Mouse (Mus musculus) cerebellum, adult 18-20 months (tissue): ENCODE measurements around the gene Mup20.
"Not testable (repeated sequence)": the region's sequence is repeated elsewhere in the genome, so short reads cannot be mapped to it uniquely, and the experiment has no call there.

Source experiments
- DNase-seq, 2 experiments: peaks; one replicate each; pipeline ENCODE4 v3.0.0; 2021

The Mup20 gene

DNA sequence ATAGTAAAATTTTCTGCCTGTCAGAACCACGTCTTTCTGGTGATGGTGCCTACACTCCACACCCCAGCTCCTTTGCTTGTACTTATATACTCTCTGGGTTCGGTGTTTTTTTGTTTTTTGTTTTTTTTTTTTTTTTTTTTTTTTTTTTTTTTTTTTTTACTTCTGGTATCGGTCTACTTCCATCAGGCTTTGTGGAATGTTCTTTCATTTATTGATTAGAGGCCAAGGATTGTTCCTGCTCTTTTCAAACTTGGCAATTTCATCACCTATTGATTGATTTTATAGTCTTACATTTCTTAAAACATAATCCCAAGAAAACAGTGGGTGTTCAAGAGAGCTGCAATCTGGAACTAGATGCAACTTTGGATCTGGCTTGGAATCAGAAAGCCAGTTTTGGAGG lies at the start of gene Mup20:
Gene Mup20, minus strand, starts transcription at position 101 of the 400 bp plus-strand sequence.
- DNase-seq: not testable (repeated sequence)

DNA sequence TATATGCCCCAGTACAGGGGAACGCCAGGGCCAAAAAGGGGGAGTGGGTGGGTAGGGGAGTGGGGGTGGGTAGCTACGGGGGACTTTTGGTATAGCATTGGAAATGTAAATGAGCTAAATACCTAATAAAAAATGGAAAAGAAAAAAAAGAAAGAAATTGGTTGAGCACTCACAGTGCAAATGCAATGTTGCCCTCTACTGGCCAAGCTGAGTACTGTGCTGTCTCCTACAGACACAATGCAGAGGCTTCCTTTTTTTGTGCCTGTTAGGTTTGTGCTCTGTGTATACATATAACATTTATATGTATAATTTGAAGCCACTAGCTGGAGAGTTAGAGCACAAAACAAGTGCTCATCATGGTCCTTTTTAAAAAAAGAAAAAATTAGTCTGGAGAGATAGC lies 49.4 kb upstream of the Mup20 start:
- DNase-seq: peak; percentile 3 to 5

DNA sequence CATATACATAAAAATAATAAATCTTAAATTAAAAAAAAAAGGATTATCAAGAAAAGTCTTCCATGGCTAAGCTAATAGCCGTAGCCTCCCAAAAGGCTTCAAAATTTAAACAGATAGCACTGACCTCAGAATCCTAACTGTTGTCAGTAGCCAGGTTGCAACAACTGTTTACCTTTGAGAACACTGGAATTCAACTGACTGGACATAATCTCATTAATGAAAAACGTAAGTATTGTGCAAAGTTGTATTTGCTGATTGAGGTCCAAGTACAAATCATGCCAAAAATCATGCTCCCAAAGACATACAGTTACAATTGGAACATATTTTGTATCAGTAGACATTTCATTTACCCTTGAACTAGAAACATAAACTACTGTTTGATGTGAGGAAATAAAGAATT lies 34.0 kb upstream of the Mup20 start:
- DNase-seq: no peak

DNA sequence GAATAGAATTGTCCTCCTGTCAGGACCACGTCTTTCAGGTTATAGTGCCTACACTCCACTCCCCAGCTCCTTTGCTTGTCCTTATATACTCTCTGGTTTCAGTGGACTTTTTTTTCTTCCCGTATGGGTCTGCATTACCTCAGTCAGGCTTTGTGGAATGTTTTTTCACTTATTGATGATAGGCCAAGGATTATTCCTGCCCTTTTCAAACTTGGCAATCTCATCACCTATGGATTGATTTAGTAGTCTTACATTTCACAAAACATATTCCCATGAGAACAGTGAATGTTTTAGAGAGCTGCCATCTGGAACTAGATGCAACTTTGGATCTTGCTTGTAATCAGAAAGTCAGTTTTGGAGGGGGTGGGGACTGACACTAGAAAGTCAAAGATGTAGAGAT lies 33.3 kb upstream of the Mup20 start, which contains the start of gene Mup3:
Gene Mup3, minus strand, starts transcription at position 102 of the 400 bp plus-strand sequence.
- no peak for DNase-seq

DNA sequence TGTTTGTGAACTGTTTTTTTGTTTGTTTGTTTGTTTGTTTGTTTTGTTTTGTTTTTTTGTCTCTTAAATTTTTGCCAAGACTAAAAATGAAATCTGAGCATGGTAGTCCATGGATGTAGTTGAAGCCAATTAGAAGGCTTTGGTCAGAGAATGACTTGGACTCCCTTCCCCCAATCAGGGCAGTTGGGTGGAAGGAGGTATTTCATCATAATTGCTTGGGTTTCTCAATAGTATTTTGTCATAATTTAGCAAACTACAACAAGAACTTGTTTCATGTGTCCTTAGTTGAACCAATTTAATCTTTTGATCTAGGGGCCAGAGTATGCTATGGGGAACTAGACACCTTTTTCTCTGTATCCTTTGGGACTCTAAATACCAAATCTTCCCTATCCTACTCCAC lies 28.8 kb upstream of the Mup20 start:
- no peak for DNase-seq

DNA sequence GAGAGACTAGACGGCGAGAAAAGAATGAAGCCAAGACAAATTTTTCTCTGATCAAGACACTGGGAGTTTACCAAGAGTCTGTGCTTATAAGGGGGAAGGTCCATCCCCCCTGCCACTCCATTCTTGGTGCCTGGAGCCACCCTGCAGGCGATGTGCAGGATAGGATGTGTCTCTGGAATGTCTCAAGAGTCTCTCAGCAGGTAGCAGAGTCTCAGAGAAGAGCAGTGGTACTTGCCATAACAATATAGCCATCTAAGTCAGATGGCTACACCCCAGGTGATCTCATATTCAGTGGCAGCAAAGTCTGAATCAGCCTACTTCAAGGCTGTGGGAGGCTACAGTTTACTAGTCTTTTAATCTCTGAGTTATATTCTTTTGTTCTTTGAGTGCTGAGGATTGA lies 21.2 kb upstream of the Mup20 start:
- no peak for DNase-seq

DNA sequence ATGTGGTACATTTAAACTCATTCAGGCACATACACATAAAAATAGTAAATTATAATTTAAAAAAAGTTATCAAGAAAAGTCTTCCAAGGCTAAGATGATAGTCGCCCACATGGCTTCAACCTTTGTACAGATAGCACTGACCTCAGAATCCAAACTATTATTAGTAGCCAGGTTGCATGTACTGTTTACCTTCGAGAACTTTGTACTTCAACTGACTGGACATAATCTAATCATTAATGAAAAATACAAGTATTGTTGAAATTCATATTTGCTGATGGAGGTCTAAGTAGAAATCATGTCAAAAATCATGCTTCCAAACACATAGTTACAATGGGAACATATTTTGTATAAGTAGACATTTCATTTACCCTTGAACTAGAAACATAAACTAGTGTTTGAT lies 822 bp upstream of the Mup20 start:
- not testable (repeated sequence) for DNase-seq

DNA sequence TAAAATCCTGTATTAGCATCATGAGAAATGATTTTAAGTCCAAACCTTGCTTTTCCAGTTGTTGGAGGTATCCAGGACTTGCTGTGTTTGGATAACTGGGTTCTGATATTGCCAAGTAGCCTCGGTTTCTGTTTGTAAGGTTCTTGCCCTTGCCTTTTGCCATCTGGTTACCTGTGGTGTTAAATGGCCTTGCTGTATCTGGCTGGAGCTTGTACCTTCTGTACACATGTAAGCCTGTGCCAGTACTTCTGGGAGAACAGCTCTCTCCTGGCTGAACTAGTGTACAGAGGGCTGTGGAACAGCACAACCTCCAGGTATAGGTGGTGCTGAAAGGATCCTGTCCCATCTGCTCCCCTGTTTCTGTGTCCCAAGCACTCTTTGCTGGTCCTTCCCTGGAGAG lies 27.7 kb downstream of the Mup20 start:
- no peak for DNase-seq

DNA sequence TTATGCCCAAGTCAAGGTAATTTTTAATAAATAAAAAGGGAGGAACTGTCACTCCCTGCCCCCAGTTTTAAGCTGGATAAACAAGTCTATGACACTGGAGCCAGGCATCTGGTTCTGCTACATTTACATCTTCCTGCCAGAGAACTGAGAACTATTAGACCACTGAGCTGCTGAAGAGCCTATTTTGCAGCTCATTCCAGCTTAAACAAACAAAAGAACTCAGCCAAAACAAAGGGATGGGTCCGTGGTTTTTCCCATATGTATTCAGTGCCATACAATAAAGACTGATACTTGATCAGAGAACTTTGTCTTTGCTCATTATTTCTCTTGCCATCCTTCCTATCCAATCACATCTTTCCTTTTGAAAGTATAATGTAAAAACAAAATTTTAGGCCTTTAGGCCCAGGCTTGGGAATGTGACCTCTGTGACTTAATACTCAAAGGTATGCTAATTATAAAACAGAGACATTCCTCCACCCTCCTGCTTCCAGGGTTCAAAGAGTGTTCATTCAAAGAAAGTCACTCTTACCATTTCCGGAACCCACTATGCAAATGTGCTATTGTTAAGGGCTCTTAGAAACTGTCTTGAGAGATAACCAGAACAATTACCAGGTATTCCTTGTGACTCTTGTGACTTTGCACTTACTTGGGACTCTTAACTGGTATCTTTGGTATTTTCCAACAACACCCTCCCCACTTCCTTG lies 29.6 kb downstream of the Mup20 start:
- DNase-seq: no peak

DNA sequence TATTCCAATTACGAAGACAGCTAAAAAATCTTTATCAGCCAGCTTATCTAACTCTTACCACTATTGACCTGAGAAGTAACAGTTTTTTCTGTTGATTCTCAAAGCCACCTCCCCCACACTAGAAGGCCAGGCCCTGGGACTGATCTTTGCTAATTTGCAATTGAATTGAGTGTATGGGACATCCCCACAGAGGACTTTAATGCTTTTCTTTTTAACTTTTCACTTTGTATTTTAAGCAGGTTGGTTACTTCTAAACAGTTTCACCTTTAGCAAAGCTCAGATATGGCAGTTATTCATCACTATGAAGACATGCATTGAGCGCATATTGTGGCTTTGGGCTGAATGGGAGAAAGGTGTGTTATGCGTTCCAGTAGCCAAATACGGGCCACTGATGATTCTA lies 30.3 kb downstream of the Mup20 start:
- no peak for DNase-seq

DNA sequence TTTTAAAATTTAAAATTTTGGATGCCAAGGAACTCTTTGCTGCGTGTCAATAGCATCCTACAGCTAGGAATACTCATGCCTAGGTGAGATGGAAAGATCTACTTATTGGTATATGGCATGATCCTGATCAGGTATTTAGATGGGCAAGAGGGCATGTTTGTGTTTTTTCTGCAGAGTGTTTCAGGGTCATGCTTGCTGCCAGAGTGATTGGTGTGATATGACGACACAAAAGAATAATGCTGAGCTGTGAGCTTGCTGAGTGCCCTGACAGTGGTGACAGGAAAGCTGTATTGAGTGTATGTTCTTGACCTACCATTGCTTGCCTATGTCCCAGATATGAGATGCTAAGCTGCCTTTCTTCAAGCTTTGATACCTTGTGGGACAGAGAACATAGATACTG lies 30.8 kb downstream of the Mup20 start:
- no peak for DNase-seq

DNA sequence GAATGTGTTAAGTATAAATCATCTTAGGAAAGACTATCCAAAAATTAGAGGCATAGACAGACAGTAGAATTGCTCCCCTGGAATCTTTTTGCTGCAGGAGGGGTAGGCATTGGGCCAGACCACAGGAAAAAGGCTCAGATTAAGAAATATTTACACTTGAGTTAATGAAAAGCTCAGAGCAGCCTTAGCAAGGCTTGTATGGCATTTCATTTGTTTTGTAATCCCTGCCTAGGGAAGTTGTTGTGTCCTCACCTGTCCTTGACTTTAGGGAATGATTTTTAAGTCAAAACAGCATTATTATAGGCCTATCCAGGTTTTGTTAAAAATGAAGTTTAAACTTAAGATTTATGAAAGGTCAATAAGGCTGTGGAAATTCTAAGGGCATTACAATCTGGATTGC lies 33.4 kb downstream of the Mup20 start:
- DNase-seq: not testable (repeated sequence)
